Mouse (Mus musculus) adrenal gland, adult (tissue): ENCODE results near the gene Myadm.

ENCODE experiments used
- DNase-seq, 2 experiments: peaks; one replicate each; pipeline ENCODE4 v3.0.0; 2022 to 2023; ENCODE audit warnings: low spot score in 1 of 2; ENCODE audit not compliant: inconsistent age in 2 of 2

Gene Myadm

GRCm38 (mm10) chr7:3314121-3314520 lies 25.2 kb downstream of the Myadm start:
- peak in 1 of 2 experiments; percentile 16 for DNase-seq

- DNase-seq, result no peak
These were observed 28.8 kb downstream of the Myadm start for GRCm38 (mm10) chr7:3317704-3318103.

- DNase-seq, result no peak
These were observed 32.0 kb downstream of the Myadm start for GRCm38 (mm10) chr7:3320856-3321255.

DNA sequence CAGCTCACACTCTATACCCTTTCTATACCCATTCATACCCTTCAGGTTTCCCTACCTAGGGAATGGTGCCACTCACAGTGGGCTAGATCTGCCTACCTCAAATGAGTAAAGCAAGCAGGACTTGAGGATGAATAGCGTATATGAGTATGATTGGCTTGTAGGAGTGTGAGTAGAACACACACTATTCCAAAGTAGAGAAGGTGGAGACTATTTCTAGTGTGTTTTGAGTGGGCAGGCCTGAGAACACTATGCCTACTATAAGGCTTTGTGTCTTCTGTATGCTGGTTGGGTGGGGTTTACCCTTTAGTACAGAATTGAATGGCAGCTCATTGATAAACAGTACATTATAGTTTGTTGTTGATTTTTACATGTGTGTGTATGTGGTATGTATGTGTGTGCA lies 34.9 kb downstream of the Myadm start:
- DNase-seq, result no peak

DNA sequence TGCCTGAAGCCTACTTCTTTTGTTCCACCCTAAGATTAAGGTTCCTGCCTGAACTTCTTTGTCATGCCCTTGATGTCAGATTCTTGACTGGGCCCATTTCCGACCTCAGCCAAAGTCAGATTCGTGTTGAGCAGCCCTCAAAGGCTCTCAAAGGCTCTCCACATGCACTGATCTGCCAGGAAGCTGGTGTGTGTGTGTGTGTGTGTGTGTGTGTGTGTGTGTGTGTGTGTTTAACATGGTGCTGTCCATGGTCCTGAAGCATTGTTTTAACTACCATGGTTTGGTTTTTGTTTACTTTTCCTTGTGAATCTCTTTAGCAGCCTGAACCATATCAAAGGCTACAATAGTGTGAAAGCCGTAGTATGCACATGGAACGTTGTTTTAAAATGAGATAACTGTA lies 39.1 kb downstream of the Myadm start:
- no peak for DNase-seq

- DNase-seq, result peak; percentile 81 to 93
These were observed 41.1 kb downstream of the Myadm start for GRCm38 (mm10) chr7:3329776-3330546.

DNA sequence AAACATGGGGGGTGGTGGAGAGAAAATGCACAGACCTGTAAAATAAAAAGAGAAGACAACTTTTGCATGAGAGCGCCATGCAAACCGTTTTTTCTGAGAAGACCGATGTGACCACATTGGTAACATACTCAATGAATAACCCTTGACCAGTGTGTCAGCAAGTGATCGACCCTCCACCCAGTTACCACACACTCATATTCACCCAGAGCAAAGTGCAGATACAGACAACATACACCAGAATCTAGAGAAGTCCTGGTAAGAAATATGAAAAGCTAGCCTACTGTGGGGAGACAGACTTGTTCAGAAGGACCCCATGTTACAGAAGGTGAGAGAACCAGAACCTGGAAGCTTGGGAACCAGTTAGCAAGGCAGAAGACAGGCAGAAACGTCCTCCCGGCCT lies 42.3 kb downstream of the Myadm start:
- no peak for DNase-seq

DNA sequence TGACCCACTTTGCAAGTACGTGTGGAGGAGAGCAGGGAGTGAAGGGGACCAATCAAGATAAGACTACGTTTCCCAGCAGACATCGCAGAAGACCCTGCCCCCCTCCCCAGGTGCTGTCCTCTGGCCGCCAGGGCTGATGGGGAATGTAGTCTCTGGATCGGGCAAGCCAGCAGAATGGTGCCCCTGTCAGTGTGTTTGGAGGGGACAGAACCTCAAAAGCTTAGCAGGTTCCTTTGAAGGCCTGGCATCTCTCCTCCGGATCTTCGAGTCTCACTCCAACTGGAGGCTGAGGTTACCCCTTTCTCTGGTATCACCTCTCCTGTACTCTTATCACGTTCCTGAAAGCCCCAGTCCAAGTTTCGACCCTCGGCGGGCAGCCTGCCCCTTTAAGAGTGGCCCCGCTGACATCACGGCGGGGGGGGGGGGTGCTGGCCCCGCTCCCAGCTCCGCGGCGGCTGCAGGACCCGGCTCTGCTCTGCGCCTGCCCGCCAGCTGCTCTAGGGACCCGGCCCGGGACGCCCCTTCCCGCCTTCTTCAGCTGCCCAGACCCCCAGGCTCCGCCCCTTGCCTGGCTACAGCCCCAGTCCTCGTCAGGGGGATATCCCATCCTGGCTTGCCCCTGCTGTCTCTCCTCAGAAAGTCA lies 42.8 kb downstream of the Myadm start:
- peak; percentile 53 to 77 for DNase-seq

GRCm38 (mm10) chr7:3332224-3332615 lies 43.3 kb downstream of the Myadm start:
- peak in 1 of 2 experiments; percentile 35 for DNase-seq

DNA sequence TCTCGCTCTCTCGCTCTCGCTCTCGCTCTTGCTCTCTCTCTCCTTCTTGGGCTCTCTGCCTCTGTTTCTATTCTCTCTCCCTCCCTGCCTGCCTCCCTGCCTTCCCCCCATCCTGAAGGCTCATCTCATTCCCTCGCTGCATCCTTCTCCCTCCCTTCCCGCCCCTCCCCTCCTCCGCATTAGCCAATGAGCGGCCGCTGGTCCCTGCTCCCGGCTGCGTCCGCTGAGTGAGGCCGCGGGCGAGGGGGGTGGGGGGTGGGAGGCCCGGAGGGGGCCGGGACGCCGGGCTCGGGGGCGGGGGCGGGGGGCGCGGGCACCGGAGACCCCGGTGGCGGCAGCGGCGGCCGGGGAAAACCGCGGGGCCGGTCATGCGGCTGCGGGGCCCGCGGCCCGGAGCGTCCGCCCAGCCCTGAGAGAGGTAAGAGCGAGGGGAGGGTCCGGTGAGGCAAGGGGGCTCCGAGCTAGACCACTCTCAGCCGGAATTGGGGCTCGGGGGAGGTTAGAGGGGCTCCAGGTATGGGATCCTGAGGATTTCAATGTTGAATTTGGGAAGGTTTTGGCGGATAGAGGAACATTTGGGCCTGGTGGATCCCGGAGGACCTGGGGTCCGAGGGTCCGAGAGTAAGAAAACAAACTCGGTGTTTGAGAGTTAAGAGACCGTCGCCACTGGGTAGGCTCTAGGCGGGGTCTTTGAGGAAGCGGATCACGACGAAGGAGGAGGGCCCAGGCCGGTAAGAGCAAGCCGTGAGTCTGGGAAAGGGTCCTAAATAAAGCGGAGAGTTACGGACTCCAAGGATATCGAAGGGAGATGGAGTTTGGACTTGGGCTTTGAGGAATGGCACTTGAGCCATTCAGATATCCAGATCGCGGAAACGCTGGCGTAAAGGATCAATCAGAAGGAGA lies 44.0 kb downstream of the Myadm start, which contains the start of gene Cacng7:
TSS of gene Cacng7 (plus strand) at position 337 of the 903 bp plus-strand sequence.
- peak; percentile 24 to 41 for DNase-seq

GRCm38 (mm10) chr7:3333542-3333941 lies 44.7 kb downstream of the Myadm start:
- no peak for DNase-seq

DNA sequence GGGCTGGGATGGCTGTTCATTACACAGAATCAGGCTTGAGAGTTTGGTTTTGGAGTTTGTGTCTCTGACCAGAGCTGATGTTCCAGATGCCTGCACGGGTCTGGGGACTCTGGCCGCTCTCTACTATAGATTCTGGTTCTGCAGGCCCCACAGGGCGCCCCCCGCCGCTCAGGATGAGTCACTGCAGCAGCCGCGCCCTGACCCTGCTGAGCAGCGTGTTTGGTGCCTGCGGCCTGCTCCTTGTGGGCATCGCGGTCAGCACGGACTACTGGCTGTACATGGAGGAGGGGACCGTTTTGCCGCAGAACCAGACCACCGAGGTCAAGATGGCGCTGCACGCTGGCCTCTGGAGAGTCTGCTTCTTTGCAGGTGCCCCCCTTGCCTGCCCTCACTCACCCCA lies 47.5 kb downstream of the Myadm start:
- DNase-seq, result no peak

GRCm38 (mm10) chr7:3338286-3338935 lies 49.5 kb downstream of the Myadm start:
- DNase-seq, result no peak

DNA sequence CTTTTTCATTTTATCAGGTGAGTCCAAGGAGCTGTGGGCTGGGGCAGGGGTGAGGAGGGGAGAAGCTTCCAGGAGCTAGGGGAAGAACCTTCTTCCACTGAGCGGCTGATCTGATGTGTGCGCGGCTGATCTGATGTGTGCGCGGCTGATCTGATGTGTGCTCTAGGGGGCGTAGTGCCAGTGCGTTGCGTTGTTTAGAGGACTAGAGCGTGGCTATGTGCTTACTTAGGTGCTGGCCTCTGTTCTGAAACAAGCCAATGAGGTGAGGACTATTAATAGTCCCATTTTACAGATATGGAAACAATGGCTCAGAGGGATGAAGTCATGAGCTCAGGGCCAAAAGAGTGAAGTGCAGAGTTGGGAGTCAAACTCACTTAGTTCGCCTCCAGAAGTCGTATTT lies 50.1 kb downstream of the Myadm start:
- DNase-seq, result no peak

- DNase-seq, result no peak
These were observed 55.0 kb downstream of the Myadm start for GRCm38 (mm10) chr7:3343861-3344260.

- no peak for DNase-seq
These were observed 56.4 kb downstream of the Myadm start for GRCm38 (mm10) chr7:3345301-3345700.

DNA sequence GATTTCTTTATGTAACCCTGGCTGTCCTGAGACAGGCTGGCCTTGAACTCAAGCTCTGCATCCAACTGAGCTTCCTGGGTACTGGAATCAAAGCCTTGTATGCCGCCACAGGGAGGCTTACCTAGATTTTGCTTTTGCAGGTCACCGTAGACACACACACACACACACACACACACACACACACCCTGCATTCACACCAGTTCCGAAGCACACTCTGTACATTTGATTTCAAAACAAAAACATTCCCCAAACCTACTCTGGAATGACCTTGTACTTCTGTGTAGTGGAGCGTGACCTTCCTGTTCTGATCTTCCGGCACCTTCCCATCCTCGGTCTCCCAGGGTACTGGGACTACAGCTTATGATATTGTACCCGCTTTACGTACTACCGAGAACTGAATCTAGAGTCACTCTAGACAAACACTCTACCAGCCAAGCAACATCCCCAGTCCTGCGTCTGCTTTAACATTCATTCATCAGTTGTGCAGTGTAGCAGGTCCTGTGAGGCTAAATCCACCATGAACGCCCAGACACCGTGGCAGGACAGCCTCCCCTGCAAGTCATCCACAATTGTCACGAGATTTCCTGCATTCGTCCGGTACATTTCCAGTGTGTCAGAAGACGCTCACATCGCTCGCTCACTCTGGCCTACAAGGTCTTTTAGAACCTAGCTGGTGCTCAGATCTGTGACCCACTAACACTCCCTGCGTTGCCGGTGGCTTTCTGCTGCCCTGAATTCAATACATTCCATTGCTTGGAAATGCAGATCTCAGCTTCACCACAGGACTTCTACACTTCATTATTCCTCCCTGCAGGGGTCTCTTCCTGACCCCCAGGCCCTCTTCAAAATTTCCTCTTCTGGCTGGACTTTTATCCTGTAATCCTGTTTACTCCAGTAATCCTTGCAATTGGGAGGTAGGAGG lies 58.7 kb downstream of the Myadm start:
- DNase-seq, result peak; percentile 37 to 56

GRCm38 (mm10) chr7:3348326-3348725 lies 59.4 kb downstream of the Myadm start:
- DNase-seq, result no peak

DNA sequence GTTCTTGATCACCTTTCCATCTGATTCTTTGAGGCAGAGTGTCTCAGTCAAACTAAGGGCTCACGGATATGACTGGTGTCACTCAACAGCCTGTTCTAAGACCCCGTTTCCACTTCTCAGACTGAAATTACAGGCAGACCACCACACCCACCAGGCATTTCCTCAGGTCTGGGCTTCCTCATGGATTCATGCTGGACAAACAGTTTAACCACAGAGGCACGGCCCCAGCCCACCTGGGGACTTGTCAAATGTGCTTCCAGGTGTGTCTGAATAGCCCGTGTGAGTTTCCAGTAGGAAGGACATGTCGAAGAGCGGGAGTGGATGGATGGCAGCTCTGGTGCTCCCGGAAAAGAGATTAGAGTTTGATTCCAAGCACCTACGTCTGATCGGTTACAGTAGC lies 60.9 kb downstream of the Myadm start:
- no peak for DNase-seq
